Mouse (Mus musculus) ovary, adult 18-20 months (tissue): ENCODE data around the gene Dynlt1f.
"Not testable (repeated sequence)": the region's sequence is repeated elsewhere in the genome, so short reads cannot be mapped to it uniquely, and the experiment has no call there.

Experiments
- DNase-seq: peaks from one replicate; pipeline ENCODE4 v3.0.0; 2022; ENCODE audit warnings: low spot score, mixed read lengths

The Dynlt1f gene

GRCm38 (mm10) chr17:6661093-6661816 is 5.6 kb upstream of the Dynlt1f start:
- DNase-seq = not testable (repeated sequence)

- not testable (repeated sequence) for DNase-seq
Measured at GRCm38 (mm10) chr17:6660589-6660988, 4.9 kb upstream of the Dynlt1f start.

- not testable (repeated sequence) for DNase-seq
Measured at GRCm38 (mm10) chr17:6658801-6659200, 3.1 kb upstream of the Dynlt1f start, which contains the start of gene Sytl3. TSS of gene Sytl3 (plus strand) at chr17:6659093.

- not testable (repeated sequence) for DNase-seq
Measured at GRCm38 (mm10) chr17:6656471-6656870, 771 bp upstream of the Dynlt1f start.

DNA sequence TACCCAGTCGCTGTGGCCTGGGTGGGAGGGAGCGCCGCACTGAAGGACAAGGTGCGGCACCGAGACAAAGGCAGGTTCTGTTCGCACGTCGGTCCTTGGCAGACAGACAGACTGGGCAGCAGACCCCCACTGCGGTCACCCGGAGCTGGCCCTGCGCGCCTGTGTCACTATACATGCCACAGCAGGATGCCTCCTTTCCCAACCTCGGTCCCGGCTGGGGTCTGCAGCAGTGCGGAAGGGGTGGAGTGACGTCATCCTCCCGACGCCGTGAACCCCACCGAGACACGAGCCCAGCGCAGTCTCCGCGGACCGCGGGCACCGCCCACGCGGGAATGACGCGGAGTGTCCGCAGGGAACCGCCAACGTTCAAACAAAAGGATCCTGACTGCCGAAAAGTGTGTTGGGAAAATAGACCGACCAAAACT is 601 bp downstream of the Dynlt1f start:
- peak; percentile 44 for DNase-seq

GRCm38 (mm10) chr17:6653341-6653946 is 2.3 kb downstream of the Dynlt1f start:
- DNase-seq = not testable (repeated sequence)

DNA sequence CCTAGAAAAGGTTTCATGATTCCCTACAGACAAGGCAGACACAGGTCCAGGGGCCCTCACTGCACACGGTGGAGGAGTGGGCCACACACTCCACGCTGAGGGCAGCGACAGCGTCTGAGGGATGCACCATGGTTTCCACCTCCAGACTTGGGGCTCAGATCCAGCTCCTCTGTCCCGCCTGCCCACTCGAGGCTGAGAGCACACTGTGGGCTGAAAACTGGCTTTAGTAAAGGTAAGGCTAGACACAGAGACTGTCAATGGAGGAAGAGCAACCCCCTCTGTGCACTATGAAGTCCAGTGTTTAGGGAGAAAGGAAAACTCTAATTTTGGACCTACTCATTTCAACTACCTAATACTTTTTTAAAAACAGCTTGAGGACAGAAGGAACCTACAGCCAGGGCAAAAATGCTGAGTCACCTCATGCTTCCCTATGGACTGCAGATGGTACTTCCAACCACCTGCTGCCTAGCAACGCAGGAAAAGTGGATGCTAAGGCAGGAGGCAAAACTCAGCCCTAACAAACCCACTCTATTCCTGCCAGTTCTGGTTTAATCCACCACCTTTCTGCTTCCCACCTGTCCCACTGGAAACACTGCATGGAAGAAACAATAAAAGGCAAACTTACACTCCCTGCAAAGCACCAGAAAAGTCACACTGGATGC is 4.7 kb downstream of the Dynlt1f start:
- not testable (repeated sequence) for DNase-seq

- DNase-seq = not testable (repeated sequence)
Measured at GRCm38 (mm10) chr17:6647452-6647851, 8.2 kb downstream of the Dynlt1f start.

DNA sequence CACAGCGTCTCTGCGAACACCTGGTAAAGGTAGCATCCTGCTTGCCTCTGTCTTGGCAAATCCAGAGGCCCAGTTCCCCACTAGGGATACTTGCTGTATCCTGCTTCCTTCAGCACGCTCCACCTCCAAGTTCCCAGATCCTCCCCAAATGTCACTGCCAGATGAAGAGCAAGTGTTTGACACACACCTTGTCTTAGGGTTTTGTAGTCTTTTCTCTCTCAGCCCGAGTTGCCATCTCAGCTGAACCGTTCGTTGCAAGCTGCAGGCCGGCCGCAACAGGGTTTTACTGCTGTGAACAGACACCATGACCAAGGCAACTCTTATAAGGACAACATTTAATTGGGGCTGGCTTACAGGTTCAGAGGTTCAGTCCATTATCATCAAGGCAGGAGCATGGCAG is 8.9 kb downstream of the Dynlt1f start:
- DNase-seq = not testable (repeated sequence)

DNA sequence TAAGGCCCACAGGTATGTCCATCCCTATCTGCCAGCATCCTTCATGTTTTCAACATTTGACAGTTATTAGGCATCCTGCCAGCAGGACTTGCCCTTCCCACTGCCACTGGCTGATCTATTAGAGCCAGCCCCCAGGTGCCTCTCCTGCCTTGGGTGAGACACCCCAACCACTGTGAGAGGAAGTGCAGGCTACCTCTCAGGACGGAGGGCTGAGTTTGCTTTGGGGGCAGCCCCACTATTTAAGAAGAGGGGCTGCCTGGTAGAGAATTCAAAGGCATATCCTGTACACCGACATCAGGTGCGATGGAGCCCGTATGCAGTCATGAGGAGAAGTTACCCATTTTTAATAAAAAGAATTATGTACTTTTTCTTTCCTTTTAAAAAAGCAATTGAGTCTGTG is 10.0 kb downstream of the Dynlt1f start:
- not testable (repeated sequence) for DNase-seq

GRCm38 (mm10) chr17:6644673-6645072 is 11.0 kb downstream of the Dynlt1f start:
- DNase-seq = not testable (repeated sequence)

- not testable (repeated sequence) for DNase-seq
Measured at GRCm38 (mm10) chr17:6644210-6644609, 11.5 kb downstream of the Dynlt1f start.

- not testable (repeated sequence) for DNase-seq
Measured at GRCm38 (mm10) chr17:6640771-6641429, 14.8 kb downstream of the Dynlt1f start.

- DNase-seq = not testable (repeated sequence)
Measured at GRCm38 (mm10) chr17:6640044-6640637, 15.6 kb downstream of the Dynlt1f start.

DNA sequence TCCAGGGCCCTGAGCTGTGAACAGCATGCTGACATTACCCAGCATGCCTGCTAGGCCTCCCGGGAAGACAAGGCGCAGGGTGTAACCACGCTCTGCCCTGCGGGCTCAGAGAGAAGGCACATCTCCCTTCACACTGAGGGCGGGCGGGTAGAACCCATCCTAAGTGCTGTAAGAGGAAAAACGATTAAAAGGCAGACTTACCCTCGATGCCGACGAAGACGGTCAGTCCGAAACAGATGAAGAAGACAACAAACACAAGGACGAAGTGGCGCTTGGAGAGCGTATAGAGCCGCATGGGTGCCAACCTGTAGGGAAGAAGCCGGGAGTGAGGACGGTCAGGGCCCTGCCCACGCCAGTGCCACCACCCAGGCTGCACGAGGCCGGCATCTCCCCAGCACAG is 16.2 kb downstream of the Dynlt1f start:
- DNase-seq = not testable (repeated sequence)

GRCm38 (mm10) chr17:6638444-6638843 is 17.3 kb downstream of the Dynlt1f start:
- not testable (repeated sequence) for DNase-seq

DNA sequence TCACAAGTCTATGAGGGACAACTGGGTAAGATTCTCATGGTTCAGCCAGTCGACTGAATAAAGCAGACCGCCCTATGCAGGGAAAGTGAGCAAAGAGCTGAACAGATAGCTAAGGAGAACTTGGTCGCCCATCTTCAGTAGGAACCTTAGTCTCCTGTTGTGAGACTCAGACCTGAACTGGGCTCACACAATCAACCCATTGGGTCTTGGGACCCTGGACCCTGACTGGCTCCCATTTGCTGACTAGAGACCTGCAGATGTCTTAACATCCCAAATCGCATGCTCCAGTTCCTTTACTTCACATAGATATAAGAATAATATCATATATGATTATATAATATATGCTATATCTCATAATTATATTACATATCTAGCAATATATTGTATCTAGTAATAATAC is 18.3 kb downstream of the Dynlt1f start:
- not testable (repeated sequence) for DNase-seq

- DNase-seq = no peak
Measured at GRCm38 (mm10) chr17:6636861-6637260, 18.8 kb downstream of the Dynlt1f start.

GRCm38 (mm10) chr17:6635781-6636180 is 19.9 kb downstream of the Dynlt1f start:
- not testable (repeated sequence) for DNase-seq

DNA sequence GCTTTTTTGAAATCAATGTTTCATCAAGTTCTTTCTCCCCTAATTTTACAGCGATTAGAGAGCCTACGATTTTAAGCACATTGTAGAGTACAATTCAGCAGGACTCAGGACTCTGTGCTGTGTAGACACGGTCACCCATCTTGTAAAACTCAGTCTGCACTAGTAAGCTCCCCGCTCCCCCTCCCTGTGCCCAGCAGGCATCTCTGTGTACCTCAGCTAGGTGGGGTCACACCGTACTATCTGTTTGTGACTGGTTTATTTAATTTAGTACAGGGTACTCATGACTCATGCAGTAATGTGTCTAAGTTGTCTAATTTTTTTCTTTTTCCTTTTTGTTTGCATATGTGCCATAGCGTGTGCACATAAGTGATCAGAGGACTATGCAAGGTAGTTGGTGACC is 22.9 kb downstream of the Dynlt1f start:
- not testable (repeated sequence) for DNase-seq

- DNase-seq = not testable (repeated sequence)
Measured at GRCm38 (mm10) chr17:6630398-6630797, 25.3 kb downstream of the Dynlt1f start.
